Mouse (Mus musculus): ENCODE measurements around the gene Zbtb5. TPM values are rescaled to one million over a fixed set of nuclear protein-coding genes. Genes with fewer than 3 reads are reported as not detected.
"Not testable (repeated sequence)": the region's sequence is repeated elsewhere in the genome, so short reads cannot be mapped to it uniquely, and the experiment has no call there.

Zbtb5 gene
- 12.0 and 13.6 TPM in 2 replicates for total RNA-seq (2021)
- long read RNA-seq, experiment 1, full-length matches to known transcripts, result 11 of 16 reads
- long read RNA-seq, experiment 1, partial matches to known transcripts, result 0 of 16 reads
- long read RNA-seq, experiment 1, other reads (novel, unspliced or antisense), result 5 of 16 reads
- long read RNA-seq, experiment 2, full-length matches to known transcripts, result 7 of 18 reads
- long read RNA-seq, experiment 2, partial matches to known transcripts, result 0 of 18 reads
- long read RNA-seq, experiment 2, other reads (novel, unspliced or antisense), result 11 of 18 reads

GRCm38 (mm10) chr4:45012105-45012975 is at the start of gene Zbtb5:
TSS of gene Zbtb5 (minus strand) at chr4:45012412.
- peak; percentile 99 for DNase-seq

GRCm38 (mm10) chr4:45055451-45055850 is 43.2 kb upstream of the Zbtb5 start:
- DNase-seq, result peak; percentile 61

- no peak for DNase-seq
Measured at GRCm38 (mm10) chr4:45054862-45055261, 42.6 kb upstream of the Zbtb5 start.

GRCm38 (mm10) chr4:45047956-45048355 is 35.7 kb upstream of the Zbtb5 start:
- no peak for DNase-seq

- DNase-seq, result no peak
Measured at GRCm38 (mm10) chr4:45047286-45047887, 35.2 kb upstream of the Zbtb5 start.

- DNase-seq, result no peak
Measured at GRCm38 (mm10) chr4:45046679-45047078, 34.5 kb upstream of the Zbtb5 start.

- DNase-seq, result no peak
Measured at GRCm38 (mm10) chr4:45040795-45041194, 28.6 kb upstream of the Zbtb5 start.

- DNase-seq, result not testable (repeated sequence)
Measured at GRCm38 (mm10) chr4:45039546-45039945, 27.3 kb upstream of the Zbtb5 start.

GRCm38 (mm10) chr4:45038879-45039278 is 26.7 kb upstream of the Zbtb5 start:
- DNase-seq, result peak; percentile 43

GRCm38 (mm10) chr4:45037455-45038410 is 25.5 kb upstream of the Zbtb5 start:
- no peak for DNase-seq

- peak; percentile 42 for DNase-seq
Measured at GRCm38 (mm10) chr4:45036571-45036970, 24.4 kb upstream of the Zbtb5 start.

GRCm38 (mm10) chr4:45036048-45036447 is 23.8 kb upstream of the Zbtb5 start:
- no peak for DNase-seq

GRCm38 (mm10) chr4:45034693-45035628 is 22.7 kb upstream of the Zbtb5 start:
- DNase-seq, result peak; percentile 81

GRCm38 (mm10) chr4:45032586-45032985 is 20.4 kb upstream of the Zbtb5 start:
- no peak for DNase-seq

GRCm38 (mm10) chr4:45026459-45026858 is 14.2 kb upstream of the Zbtb5 start:
- DNase-seq, result no peak

GRCm38 (mm10) chr4:45019009-45019408 is 6.8 kb upstream of the Zbtb5 start:
- no peak for DNase-seq

GRCm38 (mm10) chr4:45018452-45018980 is 6.3 kb upstream of the Zbtb5 start, which contains the start of gene Polr1e:
TSS of gene Polr1e (plus strand) at chr4:45018583.
- DNase-seq, result peak; percentile 96

GRCm38 (mm10) chr4:45015615-45016014 is 3.4 kb upstream of the Zbtb5 start:
- DNase-seq, result peak; percentile 68

GRCm38 (mm10) chr4:45013537-45013936 is 1.3 kb upstream of the Zbtb5 start:
- no peak for DNase-seq

GRCm38 (mm10) chr4:45013031-45013431 is 819 bp upstream of the Zbtb5 start:
- DNase-seq, result peak; percentile 49

Data from adrenal gland, postnatal 14 days (tissue).